Mouse (Mus musculus) mouse embryonic stem cell (cell line): Measurements from ENCODE around the gene Fuca1.

Source experiments
- in situ Hi-C, 2 experiments: fragments of 300-500 bp; cut with MboI; formaldehyde crosslinking; loops; 1 replicate in 1 of 2; 3 replicates in 1 of 2; pipeline ENCODE4 v1.14.3; 2019 to 2020; ENCODE audit warnings: low sequenced_read_pairs in 2 of 2, low pct_unique_long_range_greater_than_20kb in 1 of 2, mixed read lengths in 1 of 2; ENCODE audit not compliant: unreplicated experiment in 1 of 2

The Fuca1 gene

DNA sequence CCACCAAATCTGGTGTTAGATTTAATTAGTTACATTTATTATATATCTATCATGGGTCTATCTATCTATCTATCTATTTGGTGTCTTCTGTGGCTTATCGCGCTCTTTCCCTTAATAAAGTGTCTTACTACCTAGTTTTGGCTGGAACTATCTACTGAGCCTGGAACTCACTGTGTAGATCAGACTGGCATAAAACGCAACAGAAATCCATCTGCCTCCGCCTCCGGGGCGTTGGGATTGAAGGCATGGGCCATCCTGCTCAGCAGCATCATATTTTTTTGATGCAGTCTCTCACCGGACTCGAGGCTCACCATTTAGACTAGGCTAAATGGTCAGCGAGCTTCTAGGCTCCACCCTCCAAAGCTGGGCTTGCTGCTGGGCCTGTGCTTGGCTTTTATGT, 67.2 kb downstream of the Fuca1 start:
- in situ Hi-C loops, result no loop called here
